Mouse (Mus musculus) embryonic facial prominence, embryonic 11.5 days (tissue): ENCODE data around the gene Ift81. TPM values are rescaled to one million over a fixed set of nuclear protein-coding genes. Genes with fewer than 3 reads are reported as not detected.

ENCODE experiments used
- ATAC-seq: fragments of 200-750 bp; cut with Nextera tagmentation; replicated peaks from 2 replicates; pipeline ENCODE4 v1.8.0; 2017; ENCODE audit warnings: low read depth; ENCODE audit not compliant: insufficient number of reproducible peaks, low FRiP score, low TSS enrichment
- DNase-seq: peaks from one replicate; pipeline ENCODE4 v3.0.0-alpha.2; 2015; ENCODE audit warnings: low spot score
- H3K27ac ChIP-seq: fragments of 300-500 bp; sonication (generic); replicated peaks from 2 replicates; pipeline ENCODE4 v1.5.1; 2014; ENCODE audit warnings: mild to moderate bottlenecking, low read depth, low read length, control low read depth
- H3K27me3 ChIP-seq: fragments of 300-500 bp; sonication (generic); 2 replicates; pipeline ENCODE4 v1.6.1; 2014; ENCODE audit warnings: mild to moderate bottlenecking, low read length, moderate library complexity, mixed read lengths; ENCODE audit not compliant: control insufficient read depth, insufficient read depth
- H3K36me3 ChIP-seq: fragments of 300-500 bp; sonication (generic); replicated peaks from 2 replicates; pipeline ENCODE4 v1.6.1; 2014; ENCODE audit warnings: low read depth, mild to moderate bottlenecking, low read length, moderate library complexity, mixed read lengths; ENCODE audit not compliant: control insufficient read depth, insufficient read depth
- H3K4me1 ChIP-seq: fragments of 300-500 bp; sonication (generic); 2 replicates; pipeline ENCODE4 v1.6.1; 2014; ENCODE audit warnings: low read length, mixed read lengths; ENCODE audit not compliant: control insufficient read depth, insufficient read depth
- H3K4me2 ChIP-seq: fragments of 300-500 bp; sonication (generic); 2 replicates; pipeline ENCODE4 v1.6.1; 2014; ENCODE audit warnings: low read depth, mild to moderate bottlenecking, control low read depth, low read length, moderate library complexity
- H3K4me3 ChIP-seq: fragments of 300-500 bp; sonication (generic); 2 replicates; pipeline ENCODE4 v1.5.1; 2014; ENCODE audit warnings: low read depth, low read length, control low read depth
- H3K9ac ChIP-seq: fragments of 300-500 bp; sonication (generic); replicated peaks from 2 replicates; pipeline ENCODE4 v1.6.1; 2014; ENCODE audit warnings: mild to moderate bottlenecking, control low read depth, low read length
- H3K9me3 ChIP-seq: fragments of 300-500 bp; sonication (generic); replicated peaks from 2 replicates; pipeline ENCODE4 v1.6.1; 2016; ENCODE audit warnings: mild to moderate bottlenecking, low read length, inconsistent platforms, mixed read lengths; ENCODE audit not compliant: control insufficient read depth
- WGBS: fragments of 180-500 bp; shearing (Covaris S2); extraction: QIAGEN DNeasy Blood & Tissue Kit; methylation state at CpG from one replicate; pipeline ENCODE4 v1.1.7; 2014; 5-methylcytosine and 5-hydroxymethylcytosine counted together
- polyA plus RNA-seq: library from polyadenylated mRNA; unstranded; fragments of >200 nt; fragmentation: Nextera tagmentation; extraction: Ambion mirVana; gene quantifications from 2 replicates; pipeline ENCODE4 v1.2.1, GENCODE M21; 2014

Ift81 gene
- polyA plus RNA-seq, 1 experiment from 2014 or later: 39.6 TPM

- H3K9ac ChIP-seq: no peak overlapping the region
- no peak overlapping the region for H3K4me2 ChIP-seq
- no peaks in the 10 kb centered on the region for H3K36me3 ChIP-seq
- H3K4me3 ChIP-seq: no peak overlapping the region
- WGBS: 66% methylated on average over 17 of the region's 17 CpGs
- DNase-seq (no peak), ATAC-seq (no peak)
- no peaks in the 10 kb centered on the region for H3K4me1 ChIP-seq
- no peaks in the 10 kb centered on the region; the same call in 1 of the 2 replicates for H3K27me3 ChIP-seq
- no peaks in the 10 kb centered on the region for H3K9me3 ChIP-seq
- H3K27ac ChIP-seq: no peak overlapping the region
These were observed 103.6 kb downstream of the Ift81 start for GRCm38 (mm10) chr5:122510651-122511157.

- no peak overlapping the region for H3K9ac ChIP-seq
- no peak for ATAC-seq
- H3K36me3 ChIP-seq: no peaks in the 10 kb centered on the region
- WGBS: 64% methylated on average over 7 of the region's 7 CpGs
- H3K4me2 ChIP-seq: no peak overlapping the region
- H3K4me3 ChIP-seq: no peak overlapping the region
- H3K27me3 ChIP-seq: no peaks in the 10 kb centered on the region; the same call in 1 of the 2 replicates
- no peaks in the 10 kb centered on the region for H3K9me3 ChIP-seq
- DNase-seq: no peak
- H3K4me1 ChIP-seq: no peaks in the 10 kb centered on the region
- no peak overlapping the region for H3K27ac ChIP-seq
These were observed 104.7 kb downstream of the Ift81 start for GRCm38 (mm10) chr5:122509608-122510007.

DNA sequence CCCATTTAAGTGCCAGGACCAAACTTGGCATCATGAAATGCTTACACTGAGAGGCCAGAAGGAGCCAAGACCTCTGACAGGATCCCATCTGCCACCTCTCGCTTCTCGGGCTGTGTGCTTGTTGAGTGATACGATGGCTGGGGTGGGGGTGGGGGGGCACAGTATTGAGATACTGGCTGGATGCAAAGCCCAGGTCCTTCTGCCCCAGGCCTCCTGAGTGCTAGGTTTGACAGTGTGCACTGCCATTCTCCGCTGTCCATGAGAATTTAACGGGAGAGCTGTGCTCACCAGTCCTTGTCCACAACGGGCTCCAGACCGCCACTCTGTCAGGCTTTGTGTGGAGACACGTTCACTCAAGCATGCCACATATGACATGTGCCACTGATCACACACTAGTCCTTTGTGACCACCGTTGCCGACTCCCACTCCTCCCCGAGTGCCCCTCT is 105.4 kb downstream of the Ift81 start:
- ATAC-seq (no peak), DNase-seq (no peak)
- H3K27me3 ChIP-seq: no peaks in the 10 kb centered on the region; the same call in 1 of the 2 replicates
- H3K27ac ChIP-seq: no peak overlapping the region
- WGBS: 87% methylated on average over 11 of the region's 11 CpGs
- H3K4me3 ChIP-seq: no peak overlapping the region
- no peaks in the 10 kb centered on the region for H3K9me3 ChIP-seq
- H3K4me1 ChIP-seq: no peaks in the 10 kb centered on the region
- H3K36me3 ChIP-seq: no peaks in the 10 kb centered on the region
- no peak overlapping the region for H3K4me2 ChIP-seq
- H3K9ac ChIP-seq: no peak overlapping the region

DNA sequence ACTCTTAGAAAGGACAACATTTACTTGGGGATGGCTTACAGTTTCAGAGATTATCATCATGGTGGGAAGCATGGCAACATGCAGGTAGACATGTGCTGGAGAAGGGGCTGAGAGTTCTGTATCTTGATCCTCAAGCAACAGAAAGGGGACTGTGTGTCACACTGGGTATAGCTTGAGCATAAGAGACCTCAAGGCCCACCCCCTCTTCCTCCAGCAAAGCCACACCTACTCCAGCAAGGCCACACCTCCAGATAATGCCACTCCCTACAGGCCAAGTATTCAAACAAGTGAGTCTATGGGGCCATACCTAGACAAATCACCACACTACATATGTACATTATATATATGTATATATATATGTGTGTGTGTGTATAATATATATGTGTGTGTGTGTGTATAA is 106.9 kb downstream of the Ift81 start:
- Histone ChIP-seq H3K27ac (no peak overlapping the region), H3K4me3 (no peak overlapping the region), H3K4me2 (no peak overlapping the region), H3K4me1 (peaks cover 3% of the 10 kb centered on the region; the same call in 1 of the 2 replicates), H3K36me3 (no peaks in the 10 kb centered on the region), H3K9me3 (no peaks in the 10 kb centered on the region), H3K27me3 (no peaks in the 10 kb centered on the region), H3K9ac (no peak overlapping the region)
- DNase-seq (no peak), ATAC-seq (no peak)

- no peak overlapping the region for H3K4me2 ChIP-seq
- no peak overlapping the region for H3K4me3 ChIP-seq
- peaks cover 3% of the 10 kb centered on the region; the same call in 1 of the 2 replicates for H3K4me1 ChIP-seq
- H3K9me3 ChIP-seq: no peaks in the 10 kb centered on the region
- ATAC-seq: no peak
- no peaks in the 10 kb centered on the region for H3K36me3 ChIP-seq
- no peak overlapping the region for H3K27ac ChIP-seq
- no peaks in the 10 kb centered on the region for H3K27me3 ChIP-seq
- no peak for DNase-seq
- 82% methylated on average over 3 of the region's 3 CpGs for WGBS
- H3K9ac ChIP-seq: no peak overlapping the region
These were observed 107.9 kb downstream of the Ift81 start for GRCm38 (mm10) chr5:122506462-122506861.

DNA sequence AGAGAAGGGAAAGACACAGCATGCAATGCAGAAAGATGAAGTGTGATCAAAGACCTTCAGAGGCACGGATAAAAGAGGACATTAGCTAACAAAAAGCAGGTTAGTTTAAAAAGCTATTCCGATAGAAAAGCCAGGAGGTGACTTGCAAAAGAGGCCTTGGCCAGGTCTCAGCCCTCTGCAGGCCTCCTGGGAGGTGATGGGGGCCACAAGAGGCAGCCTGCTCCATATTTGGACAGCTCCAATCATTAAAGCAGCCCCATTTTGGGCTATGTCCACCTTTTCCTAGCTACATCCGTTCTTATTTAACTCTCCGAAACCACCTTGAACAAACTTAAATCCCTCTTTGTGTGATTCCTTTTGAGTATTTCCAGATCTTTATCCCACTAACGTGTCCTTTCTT is 108.8 kb downstream of the Ift81 start:
- 81% methylated on average over 5 of the region's 5 CpGs for WGBS
- Histone ChIP-seq H3K27ac (no peak overlapping the region), H3K4me2 (no peak overlapping the region), H3K27me3 (no peaks in the 10 kb centered on the region), H3K9ac (no peak overlapping the region), H3K4me3 (no peak overlapping the region), H3K9me3 (no peaks in the 10 kb centered on the region), H3K4me1 (peaks cover 3% of the 10 kb centered on the region; the same call in 1 of the 2 replicates), H3K36me3 (no peaks in the 10 kb centered on the region)
- ATAC-seq (no peak), DNase-seq (no peak)

GRCm38 (mm10) chr5:122503760-122504119 is 110.6 kb downstream of the Ift81 start:
- no peak for DNase-seq
- Histone ChIP-seq H3K4me2 (no peak overlapping the region), H3K4me1 (peaks cover 3% of the 10 kb centered on the region; the same call in 1 of the 2 replicates), H3K9me3 (no peaks in the 10 kb centered on the region), H3K9ac (no peak overlapping the region), H3K36me3 (no peaks in the 10 kb centered on the region), H3K4me3 (no peak overlapping the region), H3K27ac (no peak overlapping the region), H3K27me3 (no peaks in the 10 kb centered on the region)
- ATAC-seq: no peak
- 16% methylated on average over 4 of the region's 4 CpGs for WGBS

DNA sequence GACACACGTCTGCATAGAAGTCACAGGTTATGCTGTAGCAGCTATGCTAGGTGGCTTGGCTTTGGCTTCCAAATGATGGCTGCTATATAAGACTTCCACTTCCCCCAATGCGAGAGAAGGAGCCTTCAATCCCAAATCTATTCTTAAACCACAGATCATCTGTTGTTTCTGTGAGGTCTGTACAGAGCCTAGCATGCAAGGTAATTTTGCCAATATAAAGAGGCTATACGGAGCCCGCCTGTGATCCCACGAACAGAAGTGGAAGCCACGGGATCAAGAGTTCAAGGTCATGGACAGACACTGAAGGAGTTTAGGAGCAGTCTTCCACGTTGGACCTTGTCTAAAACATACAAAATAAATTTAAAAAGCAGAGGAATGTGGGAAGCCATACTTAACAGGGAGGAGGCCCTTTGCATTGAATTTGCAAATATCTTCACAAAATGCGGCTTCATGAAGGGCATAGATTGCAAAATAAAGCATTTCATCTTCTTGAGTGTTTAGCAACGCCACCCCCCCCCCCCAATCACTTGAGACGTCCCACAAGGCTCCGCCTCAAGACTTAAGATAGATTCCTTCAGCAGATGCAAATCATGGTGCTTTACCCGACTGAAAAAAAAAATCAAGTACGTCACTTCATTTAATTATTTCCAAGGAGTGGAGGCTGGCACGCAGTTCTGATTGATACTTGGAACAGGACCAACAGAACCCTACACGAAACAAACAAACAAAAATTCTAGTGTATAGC is 111.1 kb downstream of the Ift81 start:
- DNase-seq (no peak), ATAC-seq (peak; percentile 12; the same call in 1 of the 2 replicates)
- peak overlapping the region; percentile 98 for H3K4me3 ChIP-seq
- H3K27ac ChIP-seq: no peak overlapping the region
- no peaks in the 10 kb centered on the region for H3K27me3 ChIP-seq
- no peaks in the 10 kb centered on the region for H3K9me3 ChIP-seq
- H3K4me1 ChIP-seq: peaks cover 3% of the 10 kb centered on the region; the same call in 1 of the 2 replicates
- no peaks in the 10 kb centered on the region for H3K36me3 ChIP-seq
- peak overlapping the region; percentile 87 for H3K4me2 ChIP-seq
- 33% methylated on average over 15 of the region's 15 CpGs for WGBS
- peak overlapping the region; percentile 79 for H3K9ac ChIP-seq
